Mouse (Mus musculus): Measurements from ENCODE around the gene Strip1.

- TF ChIP-seq CTCF (IDR thresholded peaks at IDR 0.05; ENCODE audit: low read depth, low read length) (no peak), POLR2A (IDR thresholded peaks at IDR 0.05; ENCODE audit: extremely low read depth, insufficient read depth, low read length) (no peak)
Observed at GRCm38 (mm10) chr3:107607221-107607620, 24.3 kb downstream of the Strip1 start.

Data from liver, adult 2 months (tissue).